ENCODE assay signal across 8 mouse cellular contexts in genomic region chr5:129008008-129008407, GRCm38 (mm10). TPM values are rescaled to one million over a fixed set of nuclear protein-coding genes. Genes with fewer than 3 reads are reported as not detected.
DNase-seq lines count a peak whose midpoint lies in the region; ATAC-seq and TF ChIP-seq lines count a peak whose summit lies in the region.

No protein-coding gene starts in this region.

- H3K9me3 ChIP-seq in heart, embryonic 12.5 days (replicated peaks), result no peaks in the 10 kb centered on the region
- H3K9me3 ChIP-seq in MEL (replicated peaks; ENCODE audit: insufficient read depth, low read length), result no peaks in the 10 kb centered on the region
- no peaks in the 10 kb centered on the region for H3K9me3 ChIP-seq in forebrain, embryonic 15.5 days
- H3K9me3 ChIP-seq in limb, embryonic 13.5 days, result no peaks in the 10 kb centered on the region
- no peaks in the 10 kb centered on the region for H3K9me3 ChIP-seq in neural tube, embryonic 14.5 days (ENCODE audit: control insufficient read depth, low read length)

- no peak for TF ChIP-seq EP300 in MEL (IDR thresholded peaks at IDR 0.05; ENCODE audit: low read depth in 1 of 2, low read length in 2 of 2)

- peaks cover 3% of the 10 kb centered on the region; the same call in 1 of the 2 replicates for H3K36me3 ChIP-seq in heart, embryonic 12.5 days
- H3K36me3 ChIP-seq in MEL (ENCODE audit: control insufficient read depth in 1 of 2, insufficient read depth in 2 of 2, low read length in 2 of 2), result peaks cover 2 to 41% of the 10 kb centered on the region in 2 experiments; a peak in 2 of 4 replicates
- no peaks in the 10 kb centered on the region for H3K36me3 ChIP-seq in forebrain, embryonic 15.5 days
- H3K36me3 ChIP-seq in limb, embryonic 13.5 days, result peaks cover 12% of the 10 kb centered on the region; the same call in 1 of the 2 replicates
- no peaks in the 10 kb centered on the region for H3K36me3 ChIP-seq in neural tube, embryonic 14.5 days (ENCODE audit: control insufficient read depth, insufficient read depth, low read length)

- H3K9ac ChIP-seq in heart, embryonic 12.5 days, result peak overlapping the region; percentile 89
- peak overlapping the region; percentile 99 for H3K9ac ChIP-seq in MEL (ENCODE audit: control insufficient read depth, low read depth, low read length, poor library complexity, severe bottlenecking)
- peak overlapping the region; percentile 67 for H3K9ac ChIP-seq in forebrain, embryonic 15.5 days (replicated peaks)
- H3K9ac ChIP-seq in limb, embryonic 13.5 days, result peak overlapping the region; percentile 84
- H3K9ac ChIP-seq in neural tube, embryonic 14.5 days (replicated peaks; ENCODE audit: low read depth, low read length), result peak overlapping the region; percentile 74

- no peak for TF ChIP-seq CTCF in MEL (IDR thresholded peaks at IDR 0.05 in 2 of 3, conservative IDR thresholded peaks at IDR 0.05 in 1 of 3; ENCODE audit: control insufficient read depth in 1 of 3, insufficient read depth in 1 of 3, low read depth in 2 of 3, low read length in 3 of 3, poor library complexity in 1 of 3, severe bottlenecking in 1 of 3)

- peak overlapping the region; percentile 85 for H3K4me2 ChIP-seq in heart, embryonic 12.5 days
- H3K4me2 ChIP-seq in forebrain, embryonic 15.5 days (replicated peaks), result peak overlapping the region; percentile 71
- peak overlapping the region; percentile 92 for H3K4me2 ChIP-seq in limb, embryonic 13.5 days (replicated peaks)
- H3K4me2 ChIP-seq in neural tube, embryonic 14.5 days (ENCODE audit: low read depth, low read length), result peak overlapping the region; percentile 63

- H3K27me3 ChIP-seq in heart, embryonic 12.5 days (replicated peaks), result no peaks in the 10 kb centered on the region
- H3K27me3 ChIP-seq in MEL (ENCODE audit: control insufficient read depth in 1 of 2, insufficient read depth in 2 of 2, low read length in 2 of 2), result no peaks in the 10 kb centered on the region
- no peaks in the 10 kb centered on the region for H3K27me3 ChIP-seq in forebrain, embryonic 15.5 days
- no peaks in the 10 kb centered on the region for H3K27me3 ChIP-seq in limb, embryonic 13.5 days
- no peaks in the 10 kb centered on the region for H3K27me3 ChIP-seq in neural tube, embryonic 14.5 days (ENCODE audit: control insufficient read depth, insufficient read depth, low read length)

- TF ChIP-seq POLR2A in MEL (IDR thresholded peaks at IDR 0.05; ENCODE audit: control insufficient read depth in 1 of 2, insufficient read depth in 1 of 2, low read depth in 1 of 2, low read length in 2 of 2, poor library complexity in 1 of 2), result no peak

- no peak for TF ChIP-seq RAD21 in MEL (IDR thresholded peaks at IDR 0.05; ENCODE audit: low read depth, low read length)

- H3K4me1 ChIP-seq in heart, embryonic 12.5 days (replicated peaks), result peaks cover 26% of the 10 kb centered on the region
- H3K4me1 ChIP-seq in MEL (ENCODE audit: control insufficient read depth in 1 of 2, insufficient read depth in 2 of 2, low read length in 2 of 2), result peaks cover 8 to 58% of the 10 kb centered on the region in 2 experiments
- peaks cover 23% of the 10 kb centered on the region for H3K4me1 ChIP-seq in forebrain, embryonic 15.5 days
- peaks cover 20% of the 10 kb centered on the region for H3K4me1 ChIP-seq in limb, embryonic 13.5 days
- peaks cover 9% of the 10 kb centered on the region; the same call in 1 of the 2 replicates for H3K4me1 ChIP-seq in neural tube, embryonic 14.5 days (ENCODE audit: control insufficient read depth, insufficient read depth, low read length)

- peak overlapping the region; percentile 78 for H3K4me3 ChIP-seq in heart, embryonic 12.5 days
- peak overlapping the region; percentile 95 to 98 for H3K4me3 ChIP-seq in MEL (ENCODE audit: control insufficient read depth in 1 of 2, insufficient read depth in 1 of 2, low read depth in 2 of 2, low read length in 2 of 2)
- H3K4me3 ChIP-seq in forebrain, embryonic 15.5 days, result peak overlapping the region; percentile 62
- peak overlapping the region; percentile 70 for H3K4me3 ChIP-seq in limb, embryonic 13.5 days
- peak overlapping the region; percentile 59 for H3K4me3 ChIP-seq in neural tube, embryonic 14.5 days (ENCODE audit: low read depth, low read length)

- peaks cover 41% of the 10 kb centered on the region for H3K79me2 ChIP-seq in MEL (ENCODE audit: control insufficient read depth, insufficient read depth, low read length, poor library complexity)

- DNase-seq in heart, adult 9 months (ENCODE audit: low spot score in 2 of 2), result no peak
- peak; percentile 71 for DNase-seq in MEL (ENCODE audit: low read depth, low spot score)
- no peak for DNase-seq in cerebellum, adult 18-20 months
- no peak for DNase-seq in spleen, adult 12 weeks (ENCODE audit: low spot score)

- peak overlapping the region; percentile 64 for H3K27ac ChIP-seq in heart, embryonic 12.5 days (ENCODE audit: poor library complexity, severe bottlenecking)
- peak overlapping the region; percentile 98 for H3K27ac ChIP-seq in MEL (ENCODE audit: control insufficient read depth, low read depth, low read length)
- 0 out of 2 replicates have a peak overlapping the region, but pooled peaks have one; percentile 19 for H3K27ac ChIP-seq in forebrain, embryonic 15.5 days (replicated peaks)
- H3K27ac ChIP-seq in limb, embryonic 13.5 days, result no peak overlapping the region
- 0 out of 2 replicates have a peak overlapping the region, but pooled peaks have one; percentile 6 for H3K27ac ChIP-seq in neural tube, embryonic 14.5 days (ENCODE audit: low read depth, low read length)

- 0% methylated on average over 16 of the region's 18 CpGs for WGBS in heart, embryonic 12.5 days
- under 1% methylated on average over 18 of the region's 18 CpGs for WGBS in forebrain, embryonic 15.5 days
- 1% methylated on average over 18 of the region's 18 CpGs for WGBS in limb, embryonic 13.5 days
- WGBS in neural tube, embryonic 14.5 days, result 0% methylated on average over 18 of the region's 18 CpGs

- no peak; the same call in 1 of the 2 replicates for ATAC-seq in heart, embryonic 12.5 days (ENCODE audit: insufficient number of reproducible peaks, low FRiP score)
- no peak; the same call in 1 of the 2 replicates for ATAC-seq in forebrain, embryonic 15.5 days (replicated peaks)
- no peak for ATAC-seq in limb, embryonic 13.5 days (ENCODE audit: low FRiP score, low read depth)
- no peak; the same call in 1 of the 2 replicates for ATAC-seq in neural tube, embryonic 14.5 days (ENCODE audit: low read depth)

TF ChIP-seq in MEL, 35 proteins besides CTCF, POLR2A, EP300 and RAD21:
- TF ChIP-seq MYC (IDR thresholded peaks at IDR 0.05; ENCODE audit: low read depth, low read length) (no peak), ZC3H11A (IDR thresholded peaks at IDR 0.05; ENCODE audit: low read depth, low read length) (no peak), GABPA (IDR thresholded peaks at IDR 0.05; ENCODE audit: low read depth, low read length) (no peak)

RNA-seq across cellular contexts. Expression of gene Stx2, which starts 0.4 kb away (rescaled TPM):
- 19.3 and 21.3 TPM in 2 replicates for polyA plus RNA-seq in heart, embryonic 12.5 days (2016; fragmentation: Nextera tagmentation; extraction: Ambion mirVana)
- 69.0 and 84.8 TPM in 2 replicates for total RNA-seq in MEL (2012; rRNA removed)
- 10 to 100 TPM in 1 of 2 experiments, not detected in 1; 97.1 TPM for polyA plus RNA-seq in MEL (2012; ENCODE audit: insufficient read depth in 1 of 2, insufficient read length in 2 of 2, low read depth in 1 of 2, low replicate concordance in 2 of 2, missing spikeins in 1 of 2)
- 15.3 and 21.3 TPM in 2 replicates for polyA plus RNA-seq in forebrain, embryonic 15.5 days (2015; fragmentation: Nextera tagmentation; extraction: Ambion mirVana)
- 28.0 and 30.5 TPM in 2 replicates for polyA plus RNA-seq in limb, embryonic 13.5 days (2015; fragmentation: Nextera tagmentation; extraction: Ambion mirVana)
- 14.4 and 26.8 TPM in 2 replicates for polyA plus RNA-seq in neural tube, embryonic 14.5 days (2014; fragmentation: Nextera tagmentation; extraction: Ambion mirVana)

RNA-seq across cellular contexts. Expression of gene Ran, which starts 11.9 kb away (rescaled TPM):
- 426 and 432 TPM in 2 replicates for polyA plus RNA-seq in heart, embryonic 12.5 days (2016; fragmentation: Nextera tagmentation; extraction: Ambion mirVana)
- 950 and 1,019 TPM in 2 replicates for total RNA-seq in MEL (2012; rRNA removed)
- polyA plus RNA-seq in MEL (2012; ENCODE audit: insufficient read depth in 1 of 2, insufficient read length in 2 of 2, low read depth in 1 of 2, low replicate concordance in 2 of 2, missing spikeins in 1 of 2), result 1,000 to 10,000 TPM in 1 of 2 experiments, 10 to 100 TPM in 1; 91.6 to 2,479 TPM
- 487 and 494 TPM in 2 replicates for polyA plus RNA-seq in forebrain, embryonic 15.5 days (2015; fragmentation: Nextera tagmentation; extraction: Ambion mirVana)
- 561 and 579 TPM in 2 replicates for polyA plus RNA-seq in limb, embryonic 13.5 days (2015; fragmentation: Nextera tagmentation; extraction: Ambion mirVana)
- 305 and 317 TPM in 2 replicates for polyA plus RNA-seq in neural tube, embryonic 14.5 days (2014; fragmentation: Nextera tagmentation; extraction: Ambion mirVana)

RNA-seq across cellular contexts. Expression of gene Rimbp2, which starts 54.7 kb away (rescaled TPM):
- 0.10 and 0.13 TPM in 2 replicates for polyA plus RNA-seq in heart, embryonic 12.5 days (2016; fragmentation: Nextera tagmentation; extraction: Ambion mirVana)
- total RNA-seq in MEL (2012; rRNA removed), result not detected in 2 replicates
- polyA plus RNA-seq in MEL (2012; ENCODE audit: insufficient read depth in 1 of 2, insufficient read length in 2 of 2, low read depth in 1 of 2, low replicate concordance in 2 of 2, missing spikeins in 1 of 2), result not detected
- 3.2 and 3.4 TPM in 2 replicates for polyA plus RNA-seq in forebrain, embryonic 15.5 days (2015; fragmentation: Nextera tagmentation; extraction: Ambion mirVana)
- polyA plus RNA-seq in limb, embryonic 13.5 days (2015; fragmentation: Nextera tagmentation; extraction: Ambion mirVana), result 0.04 and 0.08 TPM in 2 replicates
- polyA plus RNA-seq in neural tube, embryonic 14.5 days (2014; fragmentation: Nextera tagmentation; extraction: Ambion mirVana), result 7.0 and 8.0 TPM in 2 replicates
